Comparison of ENCODE assay signal across 32 mouse cellular contexts in the genomic region with DNA sequence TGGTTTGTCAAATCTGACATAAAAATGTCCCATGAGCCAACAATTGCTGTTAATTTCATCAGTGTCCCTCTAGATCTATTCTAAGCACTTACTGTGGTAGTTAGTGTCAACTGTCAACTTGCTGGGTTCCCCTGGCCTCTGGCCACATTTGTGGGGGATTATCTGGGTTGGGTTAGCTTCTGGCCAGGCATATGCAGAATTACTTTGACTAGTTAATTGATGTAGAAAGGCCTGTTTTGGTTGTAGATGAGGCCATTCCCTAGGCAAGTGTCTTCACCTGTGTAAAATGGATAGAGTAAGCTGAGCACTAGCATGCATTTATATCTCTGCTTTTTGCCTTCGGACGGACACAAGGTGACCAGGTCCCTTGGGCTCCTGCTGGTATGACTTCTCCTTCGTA.
"Had no signal": no experiment of that assay in that cellular context is flagged by ENCODE, and none has a peak within 500 bp of the region (broad histone marks: within the 10 kb centered on the region; RNA-seq: fewer than 3 reads in every experiment).

No protein-coding gene starts in this region.

- H3K4me3 ChIP-seq: limb, embryonic 10.5 days; limb, embryonic 12.5 days; limb, embryonic 13.5 days; limb, embryonic 15.5 days; liver, embryonic 12.5 days; liver, embryonic 13.5 days; liver, embryonic 15.5 days; lung, embryonic 15.5 days; megakaryocyte, embryonic 14.5 days; midbrain, embryonic 10.5 days; midbrain, embryonic 12.5 days; midbrain, embryonic 13.5 days; midbrain, embryonic 15.5 days; myocyte; neural tube, embryonic 12.5 days had no signal

- H3K9ac ChIP-seq: limb, embryonic 12.5 days; limb, embryonic 13.5 days; limb, embryonic 15.5 days; liver, embryonic 12.5 days; liver, embryonic 13.5 days; liver, embryonic 14.5 days; liver, embryonic 15.5 days; liver, postnatal 0 days; lung, embryonic 14.5 days; lung, embryonic 15.5 days; midbrain, embryonic 12.5 days; midbrain, embryonic 13.5 days; midbrain, embryonic 15.5 days; neural tube, embryonic 12.5 days had no signal

- H3K4me1 ChIP-seq: limb, embryonic 12.5 days; limb, embryonic 13.5 days; limb, embryonic 15.5 days; liver, embryonic 12.5 days; liver, embryonic 13.5 days; liver, embryonic 15.5 days; lung, embryonic 15.5 days; megakaryocyte, embryonic 14.5 days; midbrain, embryonic 12.5 days; midbrain, embryonic 15.5 days; neural tube, embryonic 12.5 days had no signal

- H3K9me3 ChIP-seq: limb, embryonic 10.5 days; limb, embryonic 15.5 days; liver, embryonic 12.5 days; liver, embryonic 13.5 days; liver, embryonic 15.5 days; lung, embryonic 15.5 days; midbrain, embryonic 10.5 days; neural tube, embryonic 12.5 days had no signal

- ATAC-seq: liver, embryonic 12.5 days; liver, postnatal 0 days; lung, postnatal 0 days; midbrain, embryonic 13.5 days; midbrain, embryonic 15.5 days; midbrain, embryonic 16.5 days had no signal

- DNase-seq: left cerebral cortex, postnatal 4 days; liver; liver, embryonic 13.5 days; liver, postnatal 0 days; lung, adult 18-20 months; lung, adult 2 months; lung, embryonic 14.5 days; lung, postnatal 10 days; lung, postnatal 14 days; lung, postnatal 36 days; lung, postnatal 4 days; midbrain, embryonic 14.5 days had no signal

- H3K27me3 ChIP-seq: limb, embryonic 12.5 days; limb, embryonic 13.5 days; limb, embryonic 15.5 days; liver, embryonic 12.5 days; liver, embryonic 13.5 days; liver, embryonic 15.5 days; lung, embryonic 15.5 days; megakaryocyte, embryonic 14.5 days; midbrain, embryonic 12.5 days; midbrain, embryonic 13.5 days; midbrain, embryonic 15.5 days; neural tube, embryonic 12.5 days had no signal

- H3K36me3 ChIP-seq: limb, embryonic 10.5 days; limb, embryonic 12.5 days; limb, embryonic 13.5 days; limb, embryonic 15.5 days; liver, embryonic 12.5 days; liver, embryonic 13.5 days; liver, embryonic 15.5 days; lung, embryonic 15.5 days; midbrain, embryonic 10.5 days; midbrain, embryonic 12.5 days; midbrain, embryonic 13.5 days; midbrain, embryonic 15.5 days; neural tube, embryonic 12.5 days had no signal

- H3K27ac ChIP-seq: limb, embryonic 10.5 days; limb, embryonic 12.5 days; limb, embryonic 13.5 days; limb, embryonic 15.5 days; liver, embryonic 12.5 days; liver, embryonic 13.5 days; liver, embryonic 14.5 days; liver, embryonic 15.5 days; lung, embryonic 15.5 days; macrophage; midbrain, embryonic 10.5 days; midbrain, embryonic 12.5 days; midbrain, embryonic 13.5 days; midbrain, embryonic 15.5 days; neural tube, embryonic 12.5 days had no signal

- H3K4me2 ChIP-seq: limb, embryonic 12.5 days; limb, embryonic 13.5 days; limb, embryonic 15.5 days; liver, embryonic 11.5 days; liver, embryonic 12.5 days; liver, embryonic 13.5 days; liver, embryonic 15.5 days; lung, embryonic 14.5 days; lung, embryonic 15.5 days; midbrain, embryonic 11.5 days; midbrain, embryonic 12.5 days; midbrain, embryonic 13.5 days; midbrain, embryonic 15.5 days; neural tube, embryonic 12.5 days had no signal
